Mouse (Mus musculus) adrenal gland, postnatal 4 days (tissue): Measurements from ENCODE around the gene Smpd2. TPM values are rescaled to one million over a fixed set of nuclear protein-coding genes. Genes with fewer than 3 reads are reported as not detected.

Experiments used
- DNase-seq, 2 experiments: peaks; one replicate each; pipeline ENCODE4 v3.0.0; 2021 to 2022; ENCODE audit warnings: low spot score in 2 of 2, mixed read lengths in 2 of 2
- long read RNA-seq, 2 experiments: library from polyadenylated mRNA; stranded (forward); transcript quantifications; one replicate each; pipeline ENCODE4 v2.0.0; 2021
- total RNA-seq, 2 experiments: library from RNA; stranded (reverse); gene quantifications; 2 replicates each; pipeline ENCODE4 v1.2.3; 2021

Gene Smpd2
- total RNA-seq = 10 to 100 TPM; 44.0 to 45.6 TPM
- long read RNA-seq, experiment 1, transcript Smpd2-201 (10 exons, 1,602 nt) = major isoform, 25 of 41 reads
- long read RNA-seq, experiment 1, partial matches to known transcripts = 2 of 41 reads
- long read RNA-seq, experiment 1, other reads (novel, unspliced or antisense) = 14 of 41 reads
- long read RNA-seq, experiment 2, transcript Smpd2-201 (10 exons, 1,602 nt) = major isoform, 40 of 73 reads
- long read RNA-seq, experiment 2, partial matches to known transcripts = 7 of 73 reads
- long read RNA-seq, experiment 2, other reads (novel, unspliced or antisense) = 25 of 73 reads

- DNase-seq = peak; percentile 89 to 92
Measured at GRCm38 (mm10) chr10:41489708-41490517, at the start of gene Smpd2, which contains the start of gene Ppil6. TSS of gene Smpd2 (minus strand) at chr10:41490369. TSS of gene Ppil6 (plus strand) at chr10:41490439.

GRCm38 (mm10) chr10:41538986-41539385 lies 48.8 kb upstream of the Smpd2 start:
- no peak for DNase-seq

GRCm38 (mm10) chr10:41537983-41538330 lies 47.8 kb upstream of the Smpd2 start:
- DNase-seq = no peak

GRCm38 (mm10) chr10:41537226-41537982 lies 47.2 kb upstream of the Smpd2 start:
- no peak for DNase-seq

GRCm38 (mm10) chr10:41536714-41537113 lies 46.5 kb upstream of the Smpd2 start:
- no peak for DNase-seq

GRCm38 (mm10) chr10:41535991-41536390 lies 45.8 kb upstream of the Smpd2 start:
- DNase-seq = no peak

GRCm38 (mm10) chr10:41529972-41530371 lies 39.8 kb upstream of the Smpd2 start:
- DNase-seq = no peak

GRCm38 (mm10) chr10:41525696-41526095 lies 35.5 kb upstream of the Smpd2 start:
- DNase-seq = no peak

GRCm38 (mm10) chr10:41523386-41523785 lies 33.2 kb upstream of the Smpd2 start:
- DNase-seq = no peak

GRCm38 (mm10) chr10:41520410-41520673 lies 30.2 kb upstream of the Smpd2 start:
- no peak for DNase-seq

GRCm38 (mm10) chr10:41519640-41520409 lies 29.7 kb upstream of the Smpd2 start:
- DNase-seq = peak in 1 of 2 experiments; percentile 37

- peak; percentile 78 to 85 for DNase-seq
Measured at GRCm38 (mm10) chr10:41518981-41519618, 28.9 kb upstream of the Smpd2 start, which contains the start of gene Cd164. TSS of gene Cd164 (plus strand) at chr10:41519414.

- peak in 1 of 2 experiments; percentile 51 for DNase-seq
Measured at GRCm38 (mm10) chr10:41518508-41518980, 28.4 kb upstream of the Smpd2 start.

GRCm38 (mm10) chr10:41514921-41515320 lies 24.8 kb upstream of the Smpd2 start:
- no peak for DNase-seq

GRCm38 (mm10) chr10:41514301-41514700 lies 24.1 kb upstream of the Smpd2 start:
- no peak for DNase-seq

GRCm38 (mm10) chr10:41509160-41509559 lies 19.0 kb upstream of the Smpd2 start:
- DNase-seq = no peak

GRCm38 (mm10) chr10:41505446-41505845 lies 15.3 kb upstream of the Smpd2 start:
- DNase-seq = peak in 1 of 2 experiments; percentile 35

GRCm38 (mm10) chr10:41504996-41505395 lies 14.8 kb upstream of the Smpd2 start:
- DNase-seq = no peak

GRCm38 (mm10) chr10:41500941-41501340 lies 10.8 kb upstream of the Smpd2 start:
- DNase-seq = no peak

GRCm38 (mm10) chr10:41491111-41491510 lies 942 bp upstream of the Smpd2 start:
- no peak for DNase-seq
